Mouse (Mus musculus) hindbrain, embryonic 16.5 days (tissue): ENCODE results near the gene Ung. TPM values are rescaled to one million over a fixed set of nuclear protein-coding genes. Genes with fewer than 3 reads are reported as not detected.

Source experiments
- ATAC-seq: fragments of 200-750 bp; cut with Nextera tagmentation; 2 replicates; pipeline ENCODE4 v1.8.0; 2017; ENCODE audit warnings: moderate TSS enrichment, moderate library complexity
- H3K27ac ChIP-seq: fragments of 300-500 bp; sonication (generic); 2 replicates; pipeline ENCODE4 v1.5.1; 2014; ENCODE audit warnings: low read depth, mild to moderate bottlenecking, control low read depth, low read length, moderate library complexity
- H3K27me3 ChIP-seq: fragments of 300-500 bp; sonication (generic); replicated peaks from 2 replicates; pipeline ENCODE4 v1.6.1; 2014; ENCODE audit warnings: low read length; ENCODE audit not compliant: control insufficient read depth, insufficient read depth
- H3K36me3 ChIP-seq: fragments of 300-500 bp; sonication (generic); 2 replicates; pipeline ENCODE4 v1.6.1; 2014; ENCODE audit warnings: mild to moderate bottlenecking, low read length, moderate library complexity, mixed read lengths; ENCODE audit not compliant: control insufficient read depth, insufficient read depth
- H3K4me1 ChIP-seq: fragments of 300-500 bp; sonication (generic); 2 replicates; pipeline ENCODE4 v1.6.1; 2014; ENCODE audit warnings: low read depth, low read length; ENCODE audit not compliant: control insufficient read depth, insufficient read depth
- H3K4me2 ChIP-seq: fragments of 300-500 bp; sonication (generic); 2 replicates; pipeline ENCODE4 v1.6.1; 2014; ENCODE audit warnings: mild to moderate bottlenecking, low read length, control low read depth, moderate library complexity
- H3K4me3 ChIP-seq: fragments of 300-500 bp; sonication (generic); 2 replicates; pipeline ENCODE4 v1.5.1; 2014; ENCODE audit warnings: mild to moderate bottlenecking, low read length, control low read depth, moderate library complexity
- H3K9ac ChIP-seq: fragments of 300-500 bp; sonication (generic); 2 replicates; pipeline ENCODE4 v1.6.1; 2014; ENCODE audit warnings: low read depth, mild to moderate bottlenecking, control low read depth, low read length, moderate library complexity
- H3K9me3 ChIP-seq: fragments of 300-500 bp; sonication (generic); 2 replicates; pipeline ENCODE4 v1.6.1; 2014; ENCODE audit warnings: mild to moderate bottlenecking, low read length, moderate library complexity; ENCODE audit not compliant: control insufficient read depth
- WGBS: fragments of 180-500 bp; shearing (Covaris S2); extraction: QIAGEN DNeasy Blood & Tissue Kit; methylation state at CpG from one replicate; pipeline ENCODE4 v1.1.7; 2014; 5-methylcytosine and 5-hydroxymethylcytosine counted together
- polyA plus RNA-seq: library from polyadenylated mRNA; unstranded; fragments of >200 nt; fragmentation: Nextera tagmentation; extraction: Ambion mirVana; gene quantifications from 2 replicates; pipeline ENCODE4 v1.2.1, GENCODE M21; 2015

Ung gene
- polyA plus RNA-seq, 1 experiment from 2014 or later: 12.1 TPM

GRCm38 (mm10) chr5:114127374-114128349 is 2.5 kb upstream of the Ung start, which contains the start of gene Alkbh2:
TSS of gene Alkbh2 (minus strand) at chr5:114128218.
- no peaks in the 10 kb centered on the region for H3K27me3 ChIP-seq
- under 1% methylated on average over 68 of the region's 69 CpGs for WGBS

GRCm38 (mm10) chr5:114129550-114130210 is 506 bp upstream of the Ung start:
- Histone ChIP-seq H3K4me2 (peak overlapping the region; percentile 99), H3K27ac (no peak overlapping the region), H3K4me1 (peaks cover 19% of the 10 kb centered on the region), H3K9me3 (no peaks in the 10 kb centered on the region), H3K9ac (no peak overlapping the region), H3K36me3 (no peaks in the 10 kb centered on the region), H3K4me3 (peak overlapping the region; percentile 94), H3K27me3 (no peaks in the 10 kb centered on the region)
- ATAC-seq: no peak
- WGBS: 82% methylated on average over 15 of the region's 15 CpGs

More at GRCm38 (mm10) chr5:114127374-114128349, 2.5 kb upstream of the Ung start, which contains the start of gene Alkbh2:
- peaks cover 19% of the 10 kb centered on the region for H3K4me1 ChIP-seq
- H3K9ac ChIP-seq: peak within 1 kb of the TSS; percentile 64
- peak within 1 kb of the TSS; percentile 86 for H3K4me2 ChIP-seq
- 0 out of 2 replicates have a peak, but pooled peaks have one; percentile 10 for ATAC-seq
- H3K27ac ChIP-seq: peak within 1 kb of the TSS; percentile 79
- peaks cover 15% of the 10 kb centered on the region for H3K36me3 ChIP-seq
- H3K9me3 ChIP-seq: no peaks in the 10 kb centered on the region
- peak within 1 kb of the TSS; percentile 59 for H3K4me3 ChIP-seq

GRCm38 (mm10) chr5:114130698-114131520 is 723 bp downstream of the Ung start:
- H3K27ac ChIP-seq: peak overlapping the region; percentile 54; the same call in 1 of the 2 replicates
- H3K27me3 ChIP-seq: no peaks in the 10 kb centered on the region
- under 1% methylated on average over 81 of the region's 87 CpGs for WGBS
- no peaks in the 10 kb centered on the region for H3K36me3 ChIP-seq
- ATAC-seq: peak; percentile 97
- H3K9me3 ChIP-seq: no peaks in the 10 kb centered on the region
- peak overlapping the region; percentile 68 for H3K9ac ChIP-seq
- H3K4me2 ChIP-seq: peak overlapping the region; percentile 99
- H3K4me1 ChIP-seq: peaks cover 19% of the 10 kb centered on the region
- H3K4me3 ChIP-seq: peak overlapping the region; percentile 94

GRCm38 (mm10) chr5:114131521-114131840 is 1.3 kb downstream of the Ung start:
- H3K27ac ChIP-seq: peak overlapping the region; percentile 54; the same call in 1 of the 2 replicates
- H3K4me1 ChIP-seq: peaks cover 19% of the 10 kb centered on the region

GRCm38 (mm10) chr5:114132841-114133240 is 2.7 kb downstream of the Ung start:
- Histone ChIP-seq H3K27me3 (no peaks in the 10 kb centered on the region), H3K36me3 (no peaks in the 10 kb centered on the region), H3K4me2 (no peak overlapping the region), H3K4me1 (peaks cover 14% of the 10 kb centered on the region), H3K27ac (no peak overlapping the region), H3K9ac (no peak overlapping the region), H3K4me3 (no peak overlapping the region), H3K9me3 (no peaks in the 10 kb centered on the region)
- no peak for ATAC-seq
- 85% methylated on average over 6 of the region's 6 CpGs for WGBS

More at GRCm38 (mm10) chr5:114131521-114131840, 1.3 kb downstream of the Ung start:
- H3K36me3 ChIP-seq: no peaks in the 10 kb centered on the region
- ATAC-seq: no peak
- WGBS: under 1% methylated on average over 15 of the region's 15 CpGs
- no peaks in the 10 kb centered on the region for H3K27me3 ChIP-seq
- H3K4me3 ChIP-seq: peak overlapping the region; percentile 94
- H3K9ac ChIP-seq: peak overlapping the region; percentile 64
- H3K9me3 ChIP-seq: no peaks in the 10 kb centered on the region
- peak overlapping the region; percentile 99 for H3K4me2 ChIP-seq

GRCm38 (mm10) chr5:114134091-114134534 is 3.9 kb downstream of the Ung start:
- Histone ChIP-seq H3K27me3 (no peaks in the 10 kb centered on the region), H3K4me3 (no peak overlapping the region), H3K36me3 (no peaks in the 10 kb centered on the region), H3K9ac (no peak overlapping the region), H3K4me1 (peaks cover 21% of the 10 kb centered on the region), H3K9me3 (no peaks in the 10 kb centered on the region), H3K27ac (no peak overlapping the region), H3K4me2 (no peak overlapping the region)
- 70% methylated on average over 6 of the region's 6 CpGs for WGBS
- no peak for ATAC-seq

GRCm38 (mm10) chr5:114135516-114135915 is 5.3 kb downstream of the Ung start:
- no peak for ATAC-seq

GRCm38 (mm10) chr5:114137481-114138276 is 7.5 kb downstream of the Ung start:
- Histone ChIP-seq H3K4me3 (no peak overlapping the region), H3K27me3 (no peaks in the 10 kb centered on the region), H3K4me2 (no peak overlapping the region; the same call in 1 of the 2 replicates), H3K36me3 (no peaks in the 10 kb centered on the region), H3K4me1 (peaks cover 16% of the 10 kb centered on the region; the same call in 1 of the 2 replicates), H3K27ac (no peak overlapping the region; the same call in 1 of the 2 replicates), H3K9me3 (no peaks in the 10 kb centered on the region), H3K9ac (no peak overlapping the region)
- 74% methylated on average over 15 of the region's 15 CpGs for WGBS
- ATAC-seq: no peak

More at GRCm38 (mm10) chr5:114135516-114135915, 5.3 kb downstream of the Ung start:
- H3K27me3 ChIP-seq: no peaks in the 10 kb centered on the region
- no peaks in the 10 kb centered on the region for H3K9me3 ChIP-seq
- 93% methylated on average over 10 of the region's 10 CpGs for WGBS
- no peak overlapping the region for H3K9ac ChIP-seq
- H3K27ac ChIP-seq: no peak overlapping the region
- H3K4me3 ChIP-seq: no peak overlapping the region
- H3K36me3 ChIP-seq: no peaks in the 10 kb centered on the region
- peaks cover 20% of the 10 kb centered on the region for H3K4me1 ChIP-seq
- no peak overlapping the region for H3K4me2 ChIP-seq
